Mouse (Mus musculus) embryonic fibroblast, embryonic 13.5 days (primary cell): ENCODE measurements around the gene Hoxb3. TPM values are rescaled to one million over a fixed set of nuclear protein-coding genes. Genes with fewer than 3 reads are reported as not detected.

Experiments
- H3K27ac ChIP-seq: 2 replicates; pipeline ENCODE4 v1.5.1; 2012; ENCODE audit warnings: low read length, control low read depth, inconsistent platforms; ENCODE audit not compliant: insufficient read depth
- H3K4me1 ChIP-seq: 2 replicates; pipeline ENCODE4 v1.6.1; 2011; ENCODE audit warnings: low read length; ENCODE audit not compliant: control insufficient read depth, insufficient read depth
- H3K4me3 ChIP-seq: 2 replicates; pipeline ENCODE4 v1.5.1; 2011; ENCODE audit warnings: mild to moderate bottlenecking, control low read depth, low read length; ENCODE audit not compliant: insufficient read depth
- CTCF ChIP-seq: IDR thresholded peaks from 2 replicates; pipeline ENCODE4 v1.5.1; 2011; ENCODE audit warnings: mild to moderate bottlenecking, control low read depth, low read length, moderate library complexity, borderline replicate concordance; ENCODE audit not compliant: insufficient read depth
- POLR2A ChIP-seq: IDR thresholded peaks from 2 replicates; pipeline ENCODE4 v1.6.1; 2011; ENCODE audit warnings: low read depth, mild to moderate bottlenecking, control low read depth, low read length, moderate library complexity
- polyA plus RNA-seq: library from polyadenylated mRNA; stranded (reverse); fragments of >200 nt; gene quantifications from 2 replicates; pipeline ENCODE4 v1.2.4, GENCODE M21; 2011; ENCODE audit warnings: low read depth; ENCODE audit not compliant: missing spikeins, insufficient read length

The Hoxb3 gene
- polyA plus RNA-seq, 1 experiment: 19.1 TPM

GRCm38 (mm10) chr11:96295092-96295835 lies 27.9 kb upstream of the Hoxb3 start:
- TF ChIP-seq CTCF: no peak
- Histone ChIP-seq H3K4me3 (peak overlapping the region; percentile 58), H3K4me1 (no peaks in the 10 kb centered on the region), H3K27ac (peak overlapping the region; percentile 57; the same call in 1 of the 2 replicates)

- Histone ChIP-seq H3K4me1 (no peaks in the 10 kb centered on the region), H3K4me3 (peak overlapping the region; percentile 58), H3K27ac (peak overlapping the region; percentile 19)
- TF ChIP-seq POLR2A (no peak), CTCF (no peak)
Measured at GRCm38 (mm10) chr11:96296997-96297396, 26.1 kb upstream of the Hoxb3 start.

- Histone ChIP-seq H3K27ac (peak overlapping the region; percentile 19), H3K4me1 (no peaks in the 10 kb centered on the region), H3K4me3 (0 out of 2 replicates have a peak overlapping the region, but pooled peaks have one; percentile 58)
- TF ChIP-seq CTCF (no peak), POLR2A (no peak)
Measured at GRCm38 (mm10) chr11:96297428-96297827, 25.7 kb upstream of the Hoxb3 start.

- H3K4me1 ChIP-seq: no peaks in the 10 kb centered on the region
- no peak overlapping the region for H3K4me3 ChIP-seq
- TF ChIP-seq POLR2A: no peak
- peak overlapping the region; percentile 8; the same call in 1 of the 2 replicates for H3K27ac ChIP-seq
Measured at GRCm38 (mm10) chr11:96297968-96298635, 25.0 kb upstream of the Hoxb3 start.

GRCm38 (mm10) chr11:96298895-96299667 lies 24.0 kb upstream of the Hoxb3 start:
- TF ChIP-seq POLR2A: peak; percentile 41; the same call in 1 of the 2 replicates
- no peak for TF ChIP-seq CTCF
- H3K27ac ChIP-seq: peak overlapping the region; percentile 35; the same call in 1 of the 2 replicates
- H3K4me3 ChIP-seq: peak overlapping the region; percentile 44
- no peaks in the 10 kb centered on the region for H3K4me1 ChIP-seq

- TF ChIP-seq CTCF (no peak), POLR2A (no peak)
- peak overlapping the region; percentile 44 for H3K4me3 ChIP-seq
- H3K27ac ChIP-seq: peak overlapping the region; percentile 50; the same call in 1 of the 2 replicates
- H3K4me1 ChIP-seq: no peaks in the 10 kb centered on the region
Measured at GRCm38 (mm10) chr11:96299781-96300180, 23.3 kb upstream of the Hoxb3 start.

- H3K4me1 ChIP-seq: no peaks in the 10 kb centered on the region
- H3K27ac ChIP-seq: peak overlapping the region; percentile 50; the same call in 1 of the 2 replicates
- peak overlapping the region; percentile 44 for H3K4me3 ChIP-seq
- no peak for TF ChIP-seq CTCF
- no peak for TF ChIP-seq POLR2A
Measured at GRCm38 (mm10) chr11:96300354-96301063, 22.6 kb upstream of the Hoxb3 start.

- Histone ChIP-seq H3K4me3 (peak overlapping the region; percentile 44; the same call in 1 of the 2 replicates), H3K27ac (no peak overlapping the region), H3K4me1 (no peaks in the 10 kb centered on the region)
- no peak for TF ChIP-seq POLR2A
- no peak for TF ChIP-seq CTCF
Measured at GRCm38 (mm10) chr11:96301064-96301431, 22.1 kb upstream of the Hoxb3 start.

GRCm38 (mm10) chr11:96301837-96302236 lies 21.3 kb upstream of the Hoxb3 start:
- no peaks in the 10 kb centered on the region for H3K4me1 ChIP-seq
- no peak for TF ChIP-seq CTCF
- TF ChIP-seq POLR2A: no peak
- no peak overlapping the region for H3K4me3 ChIP-seq
- peak overlapping the region; percentile 46 for H3K27ac ChIP-seq
